Mouse (Mus musculus) hematopoietic stem cell, adult 5-6 weeks (primary cell): ENCODE data around the gene Tecr. TPM values are rescaled to one million over a fixed set of nuclear protein-coding genes. Genes with fewer than 3 reads are reported as not detected.

ENCODE experiments used
- total RNA-seq: library from RNA; stranded (forward); fragments of 172-1452, 232-1000 nt; gene quantifications from 2 replicates; pipeline ENCODE4 v1.2.3, GENCODE M21; 2017

Gene Tecr
- total RNA-seq, 1 experiment from 2014 or later = 360 TPM

Other genes starting within 250 kb of the Tecr start
- gene Clgn, start 218.1 kb downstream of the Tecr start, total RNA-seq = 0.25 TPM in 1 of 2 replicates, not detected in the other
- 65.2 and 86.4 TPM in 2 replicates for gene Scoc, start 149.6 kb downstream of the Tecr start, total RNA-seq
- not detected in 2 replicates for gene Olfr370, start 72.2 kb downstream of the Tecr start, total RNA-seq
- gene Ndufb7, start 41.3 kb downstream of the Tecr start, total RNA-seq = 103 and 142 TPM in 2 replicates
- gene Dnajb1, start 222 bp upstream of the Tecr start, total RNA-seq = 68.1 and 73.6 TPM in 2 replicates
- 4.6 and 13.5 TPM in 2 replicates for gene Gipc1, start 44.7 kb upstream of the Tecr start, total RNA-seq
- gene Ptger1, start 58.7 kb upstream of the Tecr start, total RNA-seq = 0.79 and 0.94 TPM in 2 replicates
- 67.6 and 83.1 TPM in 2 replicates for gene Pkn1, start 91.2 kb upstream of the Tecr start, total RNA-seq
- gene Ddx39, start 107.2 kb upstream of the Tecr start, total RNA-seq = 61.0 and 66.9 TPM in 2 replicates
- 23.2 and 24.9 TPM in 2 replicates for gene Adgre5, start 133.4 kb upstream of the Tecr start, total RNA-seq